Mouse (Mus musculus): ENCODE results near the gene Vwa5b1. TPM values are rescaled to one million over a fixed set of nuclear protein-coding genes. Genes with fewer than 3 reads are reported as not detected.

The Vwa5b1 gene
- total RNA-seq, 1 experiment: not detected

DNA sequence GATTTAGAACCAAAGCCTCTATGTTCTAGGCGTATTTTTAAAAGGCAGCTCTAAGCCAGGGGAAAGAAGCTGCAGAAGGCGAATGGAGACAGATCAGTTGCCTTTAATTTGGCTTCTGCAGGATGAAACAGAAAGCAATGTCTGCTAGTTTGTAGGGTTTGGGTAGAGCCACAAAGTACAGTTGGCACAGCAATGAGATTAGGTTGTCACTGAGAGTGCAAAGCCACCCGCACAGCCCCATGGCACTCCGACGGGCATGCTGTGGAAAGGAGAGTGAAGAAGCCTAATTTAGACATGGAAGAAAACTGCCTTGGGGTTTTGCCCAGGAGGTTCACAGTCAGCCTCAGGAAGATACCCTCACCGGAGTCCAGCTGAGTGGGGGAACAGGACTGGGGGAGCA, 105.7 kb downstream of the Vwa5b1 start:
- H3K4me3 ChIP-seq (ENCODE audit: insufficient read depth in 1 of 2, low read depth in 1 of 2, low read length in 2 of 2, poor library complexity in 1 of 2, severe bottlenecking in 1 of 2): no peak overlapping the region
- no peaks in the 10 kb centered on the region for H3K4me1 ChIP-seq (ENCODE audit: control insufficient read depth in 2 of 2, insufficient read depth in 2 of 2, low read length in 2 of 2, poor library complexity in 1 of 2)
- no peaks in the 10 kb centered on the region for H3K36me3 ChIP-seq (ENCODE audit: control insufficient read depth, insufficient read depth, low read length, poor library complexity, severe bottlenecking)
- no peak overlapping the region for H3K9ac ChIP-seq (ENCODE audit: insufficient read depth, low read depth, low read length, poor library complexity, severe bottlenecking)
- TF ChIP-seq HCFC1 (IDR thresholded peaks at IDR 0.05; ENCODE audit: borderline replicate concordance, insufficient read depth, low read length) (no peak), ZC3H11A (IDR thresholded peaks at IDR 0.05; ENCODE audit: borderline replicate concordance, low read depth, low read length) (no peak), CHD2 (IDR thresholded peaks at IDR 0.05; ENCODE audit: low read depth, low read length) (no peak), MAFK (IDR thresholded peaks at IDR 0.05; ENCODE audit: insufficient read depth, low read depth, low read length) (no peak), ZNF384 (IDR thresholded peaks at IDR 0.05; ENCODE audit: low read depth, low read length) (no peak)
- no peak for DNase-seq (ENCODE audit: low read depth, low spot score)
- H3K9me3 ChIP-seq (ENCODE audit: control insufficient read depth, insufficient read depth, low read depth, low read length): no peaks in the 10 kb centered on the region
- in situ Hi-C loops (cut with MboI; ENCODE audit: low sequenced_read_pairs in 2 of 2, unreplicated experiment in 2 of 2): no loop called here
- no peak overlapping the region for H3K27ac ChIP-seq (ENCODE audit: insufficient read depth, low read depth, low read length, poor library complexity, severe bottlenecking)

DNA sequence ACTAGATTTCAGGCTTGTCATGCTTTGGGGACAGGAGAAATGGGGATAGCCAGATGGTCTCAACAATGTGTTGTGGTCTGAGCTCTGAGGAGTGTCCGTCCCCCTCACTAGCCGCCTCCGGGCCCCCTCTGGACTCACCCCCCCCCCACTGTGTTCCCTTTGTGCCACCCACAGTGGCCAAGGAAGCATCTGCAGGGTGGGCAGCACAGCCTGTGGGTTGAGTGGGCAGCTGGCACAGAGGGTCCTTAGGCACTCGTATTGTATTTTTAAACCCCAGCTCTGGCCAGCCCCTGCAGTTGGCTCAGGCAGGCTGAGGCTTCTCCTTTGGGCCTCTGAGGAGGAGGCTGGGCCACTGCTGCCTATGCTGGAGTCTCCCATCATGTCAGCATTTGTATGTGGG, 110.0 kb downstream of the Vwa5b1 start:
- Histone ChIP-seq H3K9me3 (ENCODE audit: control insufficient read depth, insufficient read depth, low read depth, low read length) (no peaks in the 10 kb centered on the region), H3K36me3 (ENCODE audit: control insufficient read depth, insufficient read depth, low read length, poor library complexity, severe bottlenecking) (no peaks in the 10 kb centered on the region), H3K4me3 (ENCODE audit: insufficient read depth in 1 of 2, low read depth in 1 of 2, low read length in 2 of 2, poor library complexity in 1 of 2, severe bottlenecking in 1 of 2) (no peak overlapping the region), H3K9ac (ENCODE audit: insufficient read depth, low read depth, low read length, poor library complexity, severe bottlenecking) (no peak overlapping the region), H3K4me1 (ENCODE audit: control insufficient read depth in 2 of 2, insufficient read depth in 2 of 2, low read length in 2 of 2, poor library complexity in 1 of 2) (peaks cover 0 to 2% of the 10 kb centered on the region in 2 experiments; a peak in 1 of 4 replicates), H3K27ac (ENCODE audit: insufficient read depth, low read depth, low read length, poor library complexity, severe bottlenecking) (no peak overlapping the region)
- no peak for DNase-seq (ENCODE audit: low read depth, low spot score)
- in situ Hi-C loops (cut with MboI; ENCODE audit: low sequenced_read_pairs in 2 of 2, unreplicated experiment in 2 of 2): no loop called here
- no peak for TF ChIP-seq ZNF384 (IDR thresholded peaks at IDR 0.05; ENCODE audit: low read depth, low read length)
- TF ChIP-seq ZC3H11A (IDR thresholded peaks at IDR 0.05; ENCODE audit: borderline replicate concordance, low read depth, low read length): no peak
- no peak for TF ChIP-seq CHD2 (IDR thresholded peaks at IDR 0.05; ENCODE audit: low read depth, low read length)
- no peak for TF ChIP-seq HCFC1 (IDR thresholded peaks at IDR 0.05; ENCODE audit: borderline replicate concordance, insufficient read depth, low read length)
- no peak for TF ChIP-seq MAFK (IDR thresholded peaks at IDR 0.05; ENCODE audit: insufficient read depth, low read depth, low read length)

DNA sequence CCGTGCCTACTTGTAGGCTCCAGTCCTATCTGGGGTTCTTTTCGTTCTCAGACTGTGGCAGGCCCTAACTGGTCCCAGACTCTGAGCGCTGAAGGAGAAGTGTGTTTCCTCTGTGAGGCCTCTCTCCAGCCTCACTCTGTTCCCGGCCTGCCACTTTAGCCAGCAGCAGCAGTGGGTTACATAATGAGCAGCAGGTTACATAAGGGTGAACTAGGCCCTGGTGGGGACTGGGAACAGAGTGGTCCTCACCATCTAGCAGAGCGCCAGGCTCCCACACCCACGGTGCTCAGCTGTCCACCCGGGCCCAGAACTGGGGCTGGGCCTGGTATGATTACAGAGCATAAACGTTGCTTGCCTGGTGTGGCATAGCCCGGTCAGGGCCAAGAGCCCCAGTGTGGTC, 110.9 kb downstream of the Vwa5b1 start:
- no peak for TF ChIP-seq HCFC1 (IDR thresholded peaks at IDR 0.05; ENCODE audit: borderline replicate concordance, insufficient read depth, low read length)
- no peak for TF ChIP-seq ZNF384 (IDR thresholded peaks at IDR 0.05; ENCODE audit: low read depth, low read length)
- TF ChIP-seq MAFK (IDR thresholded peaks at IDR 0.05; ENCODE audit: insufficient read depth, low read depth, low read length): no peak
- no peak for TF ChIP-seq CHD2 (IDR thresholded peaks at IDR 0.05; ENCODE audit: low read depth, low read length)
- TF ChIP-seq ZC3H11A (IDR thresholded peaks at IDR 0.05; ENCODE audit: borderline replicate concordance, low read depth, low read length): no peak
- Histone ChIP-seq H3K36me3 (ENCODE audit: control insufficient read depth, insufficient read depth, low read length, poor library complexity, severe bottlenecking) (no peaks in the 10 kb centered on the region), H3K9ac (ENCODE audit: insufficient read depth, low read depth, low read length, poor library complexity, severe bottlenecking) (no peak overlapping the region), H3K27ac (ENCODE audit: insufficient read depth, low read depth, low read length, poor library complexity, severe bottlenecking) (no peak overlapping the region), H3K4me3 (ENCODE audit: insufficient read depth in 1 of 2, low read depth in 1 of 2, low read length in 2 of 2, poor library complexity in 1 of 2, severe bottlenecking in 1 of 2) (no peak overlapping the region), H3K9me3 (ENCODE audit: control insufficient read depth, insufficient read depth, low read depth, low read length) (no peaks in the 10 kb centered on the region), H3K4me1 (ENCODE audit: control insufficient read depth in 2 of 2, insufficient read depth in 2 of 2, low read length in 2 of 2, poor library complexity in 1 of 2) (peaks cover 0 to 2% of the 10 kb centered on the region in 2 experiments; a peak in 1 of 4 replicates)
- DNase-seq (ENCODE audit: low read depth, low spot score): no peak
- in situ Hi-C loops (cut with MboI; ENCODE audit: low sequenced_read_pairs in 2 of 2, unreplicated experiment in 2 of 2): no loop called here

- no peak for TF ChIP-seq CHD2 (IDR thresholded peaks at IDR 0.05; ENCODE audit: low read depth, low read length)
- no peaks in the 10 kb centered on the region for H3K9me3 ChIP-seq (ENCODE audit: control insufficient read depth, insufficient read depth, low read depth, low read length)
Observed at GRCm38 (mm10) chr4:138523775-138524174, 111.9 kb downstream of the Vwa5b1 start.

DNA sequence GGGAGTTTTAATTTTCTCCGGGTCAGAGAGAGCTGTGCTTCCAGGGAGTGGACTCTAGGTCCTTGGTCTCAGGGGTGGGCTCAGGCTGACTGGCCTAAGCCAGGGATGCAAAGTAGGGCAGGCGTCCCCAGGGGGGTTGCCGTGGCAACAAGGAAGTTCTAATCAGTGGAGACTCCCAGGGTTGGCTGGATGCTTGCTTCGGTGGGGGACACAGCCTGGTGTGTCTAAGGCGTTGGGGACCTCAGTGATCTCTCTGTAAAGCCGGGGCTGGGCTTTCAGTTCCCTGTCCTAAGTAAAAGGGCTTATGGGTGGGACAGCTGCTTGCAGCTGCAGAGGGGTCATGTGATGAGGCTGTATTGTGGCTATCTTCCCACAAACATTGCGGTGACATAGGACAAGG, 113.4 kb downstream of the Vwa5b1 start:
- Histone ChIP-seq H3K36me3 (ENCODE audit: control insufficient read depth, insufficient read depth, low read length, poor library complexity, severe bottlenecking) (no peaks in the 10 kb centered on the region), H3K27ac (ENCODE audit: insufficient read depth, low read depth, low read length, poor library complexity, severe bottlenecking) (no peak overlapping the region), H3K9me3 (ENCODE audit: control insufficient read depth, insufficient read depth, low read depth, low read length) (no peaks in the 10 kb centered on the region), H3K4me3 (ENCODE audit: insufficient read depth in 1 of 2, low read depth in 1 of 2, low read length in 2 of 2, poor library complexity in 1 of 2, severe bottlenecking in 1 of 2) (no peak overlapping the region), H3K4me1 (ENCODE audit: control insufficient read depth in 2 of 2, insufficient read depth in 2 of 2, low read length in 2 of 2, poor library complexity in 1 of 2) (peaks cover 0 to 2% of the 10 kb centered on the region in 2 experiments; a peak in 1 of 4 replicates), H3K9ac (ENCODE audit: insufficient read depth, low read depth, low read length, poor library complexity, severe bottlenecking) (no peak overlapping the region)
- in situ Hi-C loops (cut with MboI; ENCODE audit: low sequenced_read_pairs in 2 of 2, unreplicated experiment in 2 of 2): no loop called here
- no peak for DNase-seq (ENCODE audit: low read depth, low spot score)
- no peak for TF ChIP-seq HCFC1 (IDR thresholded peaks at IDR 0.05; ENCODE audit: borderline replicate concordance, insufficient read depth, low read length)
- TF ChIP-seq ZNF384 (IDR thresholded peaks at IDR 0.05; ENCODE audit: low read depth, low read length): no peak
- TF ChIP-seq ZC3H11A (IDR thresholded peaks at IDR 0.05; ENCODE audit: borderline replicate concordance, low read depth, low read length): no peak
- no peak for TF ChIP-seq MAFK (IDR thresholded peaks at IDR 0.05; ENCODE audit: insufficient read depth, low read depth, low read length)

More at GRCm38 (mm10) chr4:138523775-138524174, 111.9 kb downstream of the Vwa5b1 start:
- peaks cover 0 to 2% of the 10 kb centered on the region in 2 experiments; a peak in 1 of 4 replicates for H3K4me1 ChIP-seq (ENCODE audit: control insufficient read depth in 2 of 2, insufficient read depth in 2 of 2, low read length in 2 of 2, poor library complexity in 1 of 2)
- DNase-seq (ENCODE audit: low read depth, low spot score): no peak
- H3K9ac ChIP-seq (ENCODE audit: insufficient read depth, low read depth, low read length, poor library complexity, severe bottlenecking): no peak overlapping the region
- H3K4me3 ChIP-seq (ENCODE audit: insufficient read depth in 1 of 2, low read depth in 1 of 2, low read length in 2 of 2, poor library complexity in 1 of 2, severe bottlenecking in 1 of 2): no peak overlapping the region
- no peak overlapping the region for H3K27ac ChIP-seq (ENCODE audit: insufficient read depth, low read depth, low read length, poor library complexity, severe bottlenecking)
- no peaks in the 10 kb centered on the region for H3K36me3 ChIP-seq (ENCODE audit: control insufficient read depth, insufficient read depth, low read length, poor library complexity, severe bottlenecking)
- in situ Hi-C loops (cut with MboI; ENCODE audit: low sequenced_read_pairs in 2 of 2, unreplicated experiment in 2 of 2): no loop called here

Measured in ES-E14 (cell line).